Comparison of ENCODE assay signal across 15 mouse cellular contexts in genomic region chr15:80792556-80792955, GRCm38 (mm10).
"Had no signal": no experiment of that assay in that cellular context is flagged by ENCODE, and none has a peak within 500 bp of the region (broad histone marks: within the 10 kb centered on the region; RNA-seq: fewer than 3 reads in every experiment).

No protein-coding gene starts in this region.

- ATAC-seq: intestine, embryonic 16.5 days; liver, embryonic 12.5 days; midbrain, embryonic 13.5 days had no signal

- H3K27me3 ChIP-seq: kidney, embryonic 15.5 days; liver, embryonic 12.5 days; lung, embryonic 15.5 days; midbrain, embryonic 13.5 days; neural tube, embryonic 13.5 days had no signal

- H3K36me3 ChIP-seq: kidney, embryonic 15.5 days; limb, embryonic 10.5 days; liver, embryonic 12.5 days; lung, embryonic 15.5 days; midbrain, embryonic 13.5 days; neural tube, embryonic 13.5 days had no signal

- H3K4me2 ChIP-seq: kidney, embryonic 15.5 days; liver, embryonic 12.5 days; lung, embryonic 15.5 days; midbrain, embryonic 13.5 days; neural tube, embryonic 13.5 days had no signal

- H3K9me3 ChIP-seq: kidney, embryonic 15.5 days; limb, embryonic 10.5 days; liver, embryonic 12.5 days; lung, embryonic 15.5 days; midbrain, embryonic 13.5 days; neural tube, embryonic 13.5 days had no signal

- DNase-seq: kidney, adult 2 months; kidney, postnatal 14 days; right cerebral cortex, adult 18-20 months; right cerebral cortex, postnatal 25 days; thymus, postnatal 14 days had no signal

- H3K27ac ChIP-seq: kidney, embryonic 15.5 days; left cerebral cortex, adult 2 months; limb, embryonic 10.5 days; liver, embryonic 12.5 days; lung, embryonic 15.5 days; macrophage; midbrain, embryonic 13.5 days; neural tube, embryonic 13.5 days; stomach, postnatal 0 days had no signal

- H3K4me3 ChIP-seq: kidney, embryonic 15.5 days; left cerebral cortex, adult 2 months; limb, embryonic 10.5 days; liver, embryonic 12.5 days; lung, embryonic 15.5 days; midbrain, embryonic 13.5 days; neural tube, embryonic 13.5 days had no signal

- H3K9ac ChIP-seq: kidney, embryonic 15.5 days; liver, embryonic 12.5 days; lung, embryonic 15.5 days; midbrain, embryonic 13.5 days; neural tube, embryonic 13.5 days had no signal
